Mouse (Mus musculus) heart, adult 18-20 months (tissue): ENCODE measurements around the gene Dbnl. TPM values are rescaled to one million over a fixed set of nuclear protein-coding genes. Genes with fewer than 3 reads are reported as not detected.
"Not testable (repeated sequence)": the region's sequence is repeated elsewhere in the genome, so short reads cannot be mapped to it uniquely, and the experiment has no call there.

Experiments used
- DNase-seq, 2 experiments: peaks; one replicate each; pipeline ENCODE4 v3.0.0; 2021 to 2022; ENCODE audit warnings: mixed read lengths in 1 of 2
- total RNA-seq, 2 experiments: library from RNA; stranded (reverse); gene quantifications; 2 replicates each; pipeline ENCODE4 v1.2.3; 2021

The Dbnl gene
- total RNA-seq, 2 experiments from 2014 or later, result 29.3 to 31.6 TPM

GRCm38 (mm10) chr11:5795290-5795689 is 7.0 kb downstream of the Dbnl start:
- DNase-seq, result no peak

- peak; percentile 70 to 72 for DNase-seq
Observed at GRCm38 (mm10) chr11:5795706-5796105, 7.4 kb downstream of the Dbnl start.

- no peak for DNase-seq
Observed at GRCm38 (mm10) chr11:5796939-5797338, 8.7 kb downstream of the Dbnl start.

GRCm38 (mm10) chr11:5797371-5797770 is 9.1 kb downstream of the Dbnl start:
- DNase-seq, result no peak

- DNase-seq, result no peak
Observed at GRCm38 (mm10) chr11:5797928-5798327, 9.6 kb downstream of the Dbnl start.

- DNase-seq, result no peak
Observed at GRCm38 (mm10) chr11:5799621-5800490, 11.6 kb downstream of the Dbnl start.

GRCm38 (mm10) chr11:5801511-5801910 is 13.2 kb downstream of the Dbnl start:
- no peak for DNase-seq

GRCm38 (mm10) chr11:5802005-5802404 is 13.7 kb downstream of the Dbnl start:
- no peak for DNase-seq

- DNase-seq, result no peak
Observed at GRCm38 (mm10) chr11:5802457-5803217, 14.3 kb downstream of the Dbnl start.

GRCm38 (mm10) chr11:5803551-5803981 is 15.3 kb downstream of the Dbnl start, which contains the start of gene Pgam2:
Gene Pgam2, minus strand, starts transcription at chr11:5803733.
- DNase-seq, result peak; percentile 72 to 82

- no peak for DNase-seq
Observed at GRCm38 (mm10) chr11:5804174-5804573, 15.9 kb downstream of the Dbnl start.

- DNase-seq, result no peak
Observed at GRCm38 (mm10) chr11:5805711-5806110, 17.4 kb downstream of the Dbnl start.

GRCm38 (mm10) chr11:5807956-5808355 is 19.7 kb downstream of the Dbnl start:
- no peak for DNase-seq

- not testable (repeated sequence) for DNase-seq
Observed at GRCm38 (mm10) chr11:5809487-5809886, 21.2 kb downstream of the Dbnl start.

GRCm38 (mm10) chr11:5813381-5813780 is 25.1 kb downstream of the Dbnl start:
- DNase-seq, result no peak

- no peak for DNase-seq
Observed at GRCm38 (mm10) chr11:5819223-5819622, 30.9 kb downstream of the Dbnl start.

- no peak for DNase-seq
Observed at GRCm38 (mm10) chr11:5825432-5825831, 37.1 kb downstream of the Dbnl start.

GRCm38 (mm10) chr11:5827931-5828330 is 39.6 kb downstream of the Dbnl start:
- no peak for DNase-seq

GRCm38 (mm10) chr11:5828509-5829191 is 40.4 kb downstream of the Dbnl start:
- no peak for DNase-seq

- DNase-seq, result no peak
Observed at GRCm38 (mm10) chr11:5829327-5829726, 41.0 kb downstream of the Dbnl start.

- no peak for DNase-seq
Observed at GRCm38 (mm10) chr11:5834506-5834905, 46.2 kb downstream of the Dbnl start.

GRCm38 (mm10) chr11:5835057-5835456 is 46.8 kb downstream of the Dbnl start:
- DNase-seq, result no peak

- no peak for DNase-seq
Observed at GRCm38 (mm10) chr11:5836126-5836525, 47.8 kb downstream of the Dbnl start.
